Comparison of ENCODE assay signal across 11 mouse cellular contexts in the genomic region with DNA sequence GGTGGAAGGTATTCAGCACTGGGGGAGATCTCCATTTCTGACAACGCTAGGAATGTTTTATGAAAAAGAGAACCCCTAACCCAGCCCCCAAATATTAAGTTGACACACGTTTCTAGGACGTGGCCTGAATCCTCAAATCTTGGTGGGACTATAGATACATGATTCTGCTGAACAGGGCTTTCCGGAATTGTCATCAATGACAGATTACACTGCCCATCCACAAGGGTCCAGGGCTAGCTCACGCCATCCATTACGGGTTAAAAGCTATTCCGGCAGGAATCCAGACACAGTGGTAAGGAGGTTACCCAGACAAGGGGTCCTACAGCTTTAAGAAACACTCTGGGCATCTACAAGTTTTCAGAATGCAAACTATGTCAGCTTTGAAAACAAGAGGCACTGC.
"Had no signal": no experiment of that assay in that cellular context is flagged by ENCODE, and none has a peak within 500 bp of the region (broad histone marks: within the 10 kb centered on the region; RNA-seq: fewer than 3 reads in every experiment).

No protein-coding gene starts in this region.

- H3K36me3 ChIP-seq: limb, embryonic 13.5 days; neural tube, embryonic 13.5 days; stomach, embryonic 15.5 days had no signal

- H3K4me3 ChIP-seq: limb, embryonic 13.5 days; neural tube, embryonic 13.5 days; stomach, embryonic 15.5 days had no signal

- H3K27me3 ChIP-seq: limb, embryonic 13.5 days; neural tube, embryonic 13.5 days; stomach, embryonic 15.5 days had no signal

- H3K9me3 ChIP-seq: limb, embryonic 13.5 days; neural tube, embryonic 13.5 days; stomach, embryonic 15.5 days had no signal

- H3K27ac ChIP-seq: limb, embryonic 13.5 days; liver, embryonic 14.5 days; neural tube, embryonic 13.5 days; stomach, embryonic 15.5 days had no signal

- H3K9ac ChIP-seq: limb, embryonic 13.5 days; liver, embryonic 14.5 days; neural tube, embryonic 13.5 days; stomach, embryonic 15.5 days had no signal

- DNase-seq: kidney, adult 18-20 months; kidney, postnatal 10 days; left cerebral cortex, postnatal 4 days; lung, adult 18-20 months; retina, postnatal 1 day; thymus, adult 2 months; thymus, postnatal 25 days had no signal

- H3K4me1 ChIP-seq: limb, embryonic 13.5 days; stomach, embryonic 15.5 days had no signal

- H3K4me2 ChIP-seq: limb, embryonic 13.5 days; neural tube, embryonic 13.5 days; stomach, embryonic 15.5 days had no signal
